Mouse (Mus musculus): ENCODE results near the gene Pla2g12b. TPM values are rescaled to one million over a fixed set of nuclear protein-coding genes. Genes with fewer than 3 reads are reported as not detected.
"Not testable (repeated sequence)": the region's sequence is repeated elsewhere in the genome, so short reads cannot be mapped to it uniquely, and the experiment has no call there.

The Pla2g12b gene
- not detected for total RNA-seq (2021)
- long read RNA-seq, experiment 1, result 0 reads
- long read RNA-seq, experiment 2, result 0 reads

GRCm38 (mm10) chr10:59402899-59403792, at the start of gene Pla2g12b:
Gene Pla2g12b, plus strand, starts transcription at chr10:59403660.
- no peak for DNase-seq

- DNase-seq, result no peak
Measured at GRCm38 (mm10) chr10:59354120-59354519, 49.3 kb upstream of the Pla2g12b start.

- DNase-seq, result no peak
Measured at GRCm38 (mm10) chr10:59355020-59355419, 48.4 kb upstream of the Pla2g12b start.

GRCm38 (mm10) chr10:59358744-59359143, 44.7 kb upstream of the Pla2g12b start:
- DNase-seq, result peak in 1 of 2 experiments; percentile 36

- DNase-seq, result no peak
Measured at GRCm38 (mm10) chr10:59363208-59363607, 40.3 kb upstream of the Pla2g12b start.

- DNase-seq, result no peak
Measured at GRCm38 (mm10) chr10:59364551-59364950, 38.9 kb upstream of the Pla2g12b start.

- DNase-seq, result no peak
Measured at GRCm38 (mm10) chr10:59365804-59366589, 37.5 kb upstream of the Pla2g12b start.

GRCm38 (mm10) chr10:59366746-59367145, 36.7 kb upstream of the Pla2g12b start:
- no peak for DNase-seq

- DNase-seq, result no peak
Measured at GRCm38 (mm10) chr10:59367206-59367605, 36.3 kb upstream of the Pla2g12b start.

GRCm38 (mm10) chr10:59368729-59369128, 34.7 kb upstream of the Pla2g12b start:
- no peak for DNase-seq

- no peak for DNase-seq
Measured at GRCm38 (mm10) chr10:59369426-59369825, 34.0 kb upstream of the Pla2g12b start.

GRCm38 (mm10) chr10:59377906-59378305, 25.6 kb upstream of the Pla2g12b start:
- no peak for DNase-seq

GRCm38 (mm10) chr10:59378728-59379127, 24.7 kb upstream of the Pla2g12b start:
- no peak for DNase-seq

- no peak for DNase-seq
Measured at GRCm38 (mm10) chr10:59379927-59380326, 23.5 kb upstream of the Pla2g12b start.

GRCm38 (mm10) chr10:59380411-59380821, 23.0 kb upstream of the Pla2g12b start:
- no peak for DNase-seq

GRCm38 (mm10) chr10:59381563-59381962, 21.9 kb upstream of the Pla2g12b start:
- DNase-seq, result not testable (repeated sequence)

- no peak for DNase-seq
Measured at GRCm38 (mm10) chr10:59386951-59387350, 16.5 kb upstream of the Pla2g12b start.

GRCm38 (mm10) chr10:59389652-59390051, 13.8 kb upstream of the Pla2g12b start:
- no peak for DNase-seq

GRCm38 (mm10) chr10:59391907-59392306, 11.6 kb upstream of the Pla2g12b start:
- DNase-seq, result no peak

GRCm38 (mm10) chr10:59395461-59395860, 8.0 kb upstream of the Pla2g12b start, which contains the start of gene Gm10273:
Gene Gm10273, plus strand, starts transcription at chr10:59395632.
- DNase-seq, result not testable (repeated sequence)

GRCm38 (mm10) chr10:59403793-59404149, 311 bp downstream of the Pla2g12b start:
- DNase-seq, result no peak

- no peak for DNase-seq
Measured at GRCm38 (mm10) chr10:59408499-59408898, 5.0 kb downstream of the Pla2g12b start.

GRCm38 (mm10) chr10:59410264-59410663, 6.8 kb downstream of the Pla2g12b start:
- no peak for DNase-seq
